Mouse (Mus musculus) bone marrow macrophage, adult 2 months (primary cell): Measurements from ENCODE around the gene Txk.

Source experiments
- CTCF ChIP-seq: IDR thresholded peaks from 2 replicates; pipeline ENCODE4 v1.5.1; 2012; ENCODE audit warnings: low read depth, mild to moderate bottlenecking, low read length, moderate library complexity
- POLR2A ChIP-seq: IDR thresholded peaks from 2 replicates; pipeline ENCODE4 v1.6.1; 2012; ENCODE audit warnings: mild to moderate bottlenecking, low read depth, low read length, borderline replicate concordance

- TF ChIP-seq CTCF: no peak
- TF ChIP-seq POLR2A: no peak
These were observed 8.7 kb upstream of the Txk start for GRCm38 (mm10) chr5:72761237-72761636.
